Mouse (Mus musculus): ENCODE measurements around the gene Prdm11.

DNA sequence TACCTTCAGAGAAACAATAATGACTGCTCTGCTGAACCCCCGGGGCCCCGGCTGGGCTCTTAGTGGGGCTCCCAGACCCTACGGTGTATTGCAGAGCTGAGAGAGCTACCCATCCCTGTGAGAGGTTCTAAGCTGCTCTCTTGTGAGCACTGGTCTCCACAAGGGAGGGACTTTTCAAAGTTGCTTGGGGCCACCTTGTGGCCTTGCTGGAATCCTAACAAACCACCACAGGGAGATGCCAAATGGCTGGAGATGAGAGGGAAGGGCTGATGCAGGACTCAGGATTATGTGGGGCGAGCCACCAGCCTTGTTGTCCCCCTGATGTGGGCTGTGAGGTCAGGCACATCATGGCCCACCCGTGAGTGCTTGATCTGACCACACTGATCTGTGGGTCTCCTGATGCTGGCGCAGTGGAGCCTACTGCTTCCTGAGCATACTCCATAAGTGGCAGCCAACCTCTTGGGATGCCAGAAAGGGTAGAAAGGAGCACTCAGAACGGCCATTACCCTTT, 58.8 kb downstream of the Prdm11 start:
- TF ChIP-seq ZNF384 (IDR thresholded peaks at IDR 0.05; ENCODE audit: low read depth, low read length) (no peak), ZC3H11A (IDR thresholded peaks at IDR 0.05; ENCODE audit: borderline replicate concordance, low read depth, low read length) (no peak), CHD2 (IDR thresholded peaks at IDR 0.05; ENCODE audit: low read depth, low read length) (no peak), HCFC1 (IDR thresholded peaks at IDR 0.05; ENCODE audit: borderline replicate concordance, insufficient read depth, low read length) (no peak)

Measured in ES-E14 (cell line).